Comparison of ENCODE assay signal across 8 mouse cellular contexts in the genomic region with DNA sequence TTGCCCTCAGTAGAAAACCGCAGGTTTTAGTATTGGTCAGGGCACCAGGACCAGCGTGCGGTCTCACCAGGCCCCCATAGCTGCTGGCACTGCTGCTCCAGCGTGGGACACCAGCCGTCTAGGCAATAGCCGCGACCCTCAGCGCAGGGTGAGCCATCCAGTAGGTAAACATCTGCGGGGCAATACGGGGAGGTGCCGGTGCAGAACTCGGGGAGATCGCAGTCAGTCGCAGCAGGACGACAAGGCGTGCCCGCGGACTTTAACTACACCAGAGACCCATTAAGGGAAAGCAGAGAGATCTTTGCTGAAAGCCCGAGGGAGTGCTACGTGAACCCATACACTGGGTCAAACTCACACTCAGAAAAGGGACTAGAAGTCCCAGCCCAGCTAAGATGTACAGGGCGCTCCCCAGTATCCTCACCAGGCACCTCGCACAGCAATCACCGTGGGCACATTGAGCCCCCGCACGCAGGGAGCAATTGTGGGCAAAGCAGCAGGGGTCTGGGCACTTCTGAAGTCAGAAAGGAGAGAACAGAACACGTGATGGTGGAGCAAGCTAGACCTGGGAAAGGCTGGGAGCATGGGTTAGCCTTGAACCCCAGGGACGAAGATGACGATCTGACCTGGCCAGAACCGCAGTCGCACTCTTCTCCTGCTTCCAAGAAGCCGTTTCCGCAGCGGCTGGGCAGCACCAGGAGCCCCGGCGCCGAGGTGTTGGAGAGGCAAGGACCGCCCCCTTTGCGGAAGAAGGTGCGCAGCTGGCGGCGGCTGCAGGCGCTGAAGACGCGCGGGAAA. TPM values are rescaled to one million over a fixed set of nuclear protein-coding genes. Genes with fewer than 3 reads are reported as not detected.
A peak's percentile ranks its signal among the peaks of the same experiment; 100 is the strongest.
DNase-seq lines count a peak whose midpoint lies in the region; ATAC-seq and TF ChIP-seq lines count a peak whose summit lies in the region.

No protein-coding gene starts in this region.

- H3K4me3 ChIP-seq in lung, postnatal 0 days (ENCODE audit: low read depth, low read length) = 0 out of 2 replicates have a peak overlapping the region, but pooled peaks have one; percentile 17
- peak overlapping the region; percentile 19; the same call in 1 of the 2 replicates for H3K4me3 ChIP-seq in forebrain, embryonic 11.5 days (ENCODE audit: low read depth, low read length)
- peak overlapping the region; percentile 32 for H3K4me3 ChIP-seq in limb, embryonic 14.5 days (replicated peaks; ENCODE audit: low read length)

- no peak for TF ChIP-seq POLR2A in limb, embryonic 14.5 days (IDR thresholded peaks at IDR 0.05; ENCODE audit: borderline replicate concordance, extremely low read depth, insufficient read depth, insufficient read length)

- TF ChIP-seq EP300 in lung, postnatal 0 days (IDR thresholded peaks at IDR 0.05) = no peak

- DNase-seq in lung, postnatal 0 days (ENCODE audit: low spot score) = no peak
- DNase-seq in lung, postnatal 36 days = no peak
- DNase-seq in forebrain, embryonic 11.5 days (ENCODE audit: low spot score) = peak; percentile 64
- DNase-seq in limb, embryonic 14.5 days (ENCODE audit: low spot score) = no peak
- peak; percentile 40 for DNase-seq in testis, postnatal 10 days (ENCODE audit: low spot score)
- no peak for DNase-seq in ovary, postnatal 36 days (ENCODE audit: low spot score)
- DNase-seq in right cerebral cortex, adult 18-20 months = no peak
- no peak for DNase-seq in gastrocnemius, adult 8-10 months (ENCODE audit: low spot score in 2 of 2)

- H3K4me2 ChIP-seq in lung, postnatal 0 days (replicated peaks; ENCODE audit: low read depth, low read length) = peak overlapping the region; percentile 33
- H3K4me2 ChIP-seq in forebrain, embryonic 11.5 days (ENCODE audit: low read depth, low read length, severe bottlenecking) = peak overlapping the region; percentile 44
- H3K4me2 ChIP-seq in limb, embryonic 14.5 days (replicated peaks; ENCODE audit: low read depth, low read length, severe bottlenecking) = peak overlapping the region; percentile 48

- H3K4me1 ChIP-seq in lung, postnatal 0 days (ENCODE audit: insufficient read depth, low read depth, low read length) = peaks cover 8% of the 10 kb centered on the region; the same call in 1 of the 2 replicates
- peaks cover 12% of the 10 kb centered on the region; the same call in 1 of the 2 replicates for H3K4me1 ChIP-seq in forebrain, embryonic 11.5 days (replicated peaks; ENCODE audit: control insufficient read depth, insufficient read depth, low read length)
- peaks cover 29% of the 10 kb centered on the region for H3K4me1 ChIP-seq in limb, embryonic 14.5 days (ENCODE audit: control insufficient read depth, insufficient read depth, low read length)

- no peak for TF ChIP-seq CTCF in lung, postnatal 0 days (IDR thresholded peaks at IDR 0.05)

- ATAC-seq in lung, postnatal 0 days = no peak
- no peak for ATAC-seq in forebrain, embryonic 11.5 days (replicated peaks; ENCODE audit: low FRiP score)
- no peak for ATAC-seq in limb, embryonic 14.5 days (ENCODE audit: low FRiP score, low read depth)

- WGBS in lung, postnatal 0 days = 2% methylated on average over 45 of the region's 45 CpGs
- WGBS in forebrain, embryonic 11.5 days = 1% methylated on average over 45 of the region's 45 CpGs
- 2% methylated on average over 45 of the region's 45 CpGs for WGBS in limb, embryonic 14.5 days

- H3K36me3 ChIP-seq in lung, postnatal 0 days (ENCODE audit: insufficient read depth, low read length) = no peaks in the 10 kb centered on the region
- no peaks in the 10 kb centered on the region for H3K36me3 ChIP-seq in forebrain, embryonic 11.5 days (ENCODE audit: control insufficient read depth, insufficient read depth, low read length)
- no peaks in the 10 kb centered on the region for H3K36me3 ChIP-seq in limb, embryonic 14.5 days (ENCODE audit: control insufficient read depth, insufficient read depth, low read length)

- H3K9ac ChIP-seq in lung, postnatal 0 days (replicated peaks; ENCODE audit: low read depth) = no peak overlapping the region
- no peak overlapping the region for H3K9ac ChIP-seq in forebrain, embryonic 11.5 days (ENCODE audit: low read length)
- H3K9ac ChIP-seq in limb, embryonic 14.5 days (ENCODE audit: low read depth, low read length, severe bottlenecking) = peak overlapping the region; percentile 36

- H3K9me3 ChIP-seq in lung, postnatal 0 days (ENCODE audit: low read length) = no peaks in the 10 kb centered on the region
- H3K9me3 ChIP-seq in forebrain, embryonic 11.5 days (ENCODE audit: control insufficient read depth, low read length) = no peaks in the 10 kb centered on the region
- no peaks in the 10 kb centered on the region for H3K9me3 ChIP-seq in limb, embryonic 14.5 days (ENCODE audit: control insufficient read depth, low read length)

- H3K27ac ChIP-seq in lung, postnatal 0 days (ENCODE audit: low read length) = no peak overlapping the region
- no peak overlapping the region for H3K27ac ChIP-seq in forebrain, embryonic 11.5 days (ENCODE audit: low read depth, low read length)
- no peak overlapping the region for H3K27ac ChIP-seq in limb, embryonic 14.5 days (replicated peaks; ENCODE audit: low read depth, low read length)

- H3K27me3 ChIP-seq in lung, postnatal 0 days (replicated peaks; ENCODE audit: insufficient read depth, low read length) = peaks cover 34% of the 10 kb centered on the region
- H3K27me3 ChIP-seq in forebrain, embryonic 11.5 days (ENCODE audit: control insufficient read depth, insufficient read depth, low read length) = peaks cover 41% of the 10 kb centered on the region
- peaks cover 42% of the 10 kb centered on the region for H3K27me3 ChIP-seq in limb, embryonic 14.5 days (ENCODE audit: control insufficient read depth, insufficient read depth, low read length)

RNA-seq across cellular contexts. Expression of a gene that starts 9.6 kb away (rescaled TPM):
- 3.2 and 3.5 TPM in 2 replicates for polyA plus RNA-seq in lung, postnatal 0 days (2015; fragmentation: Nextera tagmentation; extraction: Ambion mirVana)
- 0.36 and 0.95 TPM in 2 replicates for polyA plus RNA-seq in forebrain, embryonic 11.5 days (2014; fragmentation: Nextera tagmentation; extraction: Ambion mirVana)
- polyA plus RNA-seq in limb, embryonic 14.5 days (2012; rRNA removed) = 104 and 121 TPM in 2 replicates
- 30.7 and 33.8 TPM in 2 replicates for polyA plus RNA-seq in limb, embryonic 14.5 days (2014; fragmentation: Nextera tagmentation; extraction: Ambion mirVana)
- total RNA-seq in gastrocnemius, adult 8-10 months (2022) = 1 to 10 TPM in 3 of 4 experiments, under 1 TPM in 1; 0.82 to 1.8 (median 1.3) TPM

RNA-seq across cellular contexts. Expression of a gene that starts 11.2 kb away (rescaled TPM):
- 1.2 and 1.4 TPM in 2 replicates for polyA plus RNA-seq in lung, postnatal 0 days (2015; fragmentation: Nextera tagmentation; extraction: Ambion mirVana)
- 3.4 and 4.0 TPM in 2 replicates for polyA plus RNA-seq in forebrain, embryonic 11.5 days (2014; fragmentation: Nextera tagmentation; extraction: Ambion mirVana)
- polyA plus RNA-seq in limb, embryonic 14.5 days (2012; rRNA removed) = 56.1 and 72.8 TPM in 2 replicates
- 33.3 and 38.6 TPM in 2 replicates for polyA plus RNA-seq in limb, embryonic 14.5 days (2014; fragmentation: Nextera tagmentation; extraction: Ambion mirVana)
- total RNA-seq in gastrocnemius, adult 8-10 months (2022) = 1 to 10 TPM in 3 of 4 experiments, under 1 TPM in 1; 0.92 to 1.7 (median 1.3) TPM

RNA-seq across cellular contexts. Expression of a gene that starts 32.5 kb away (rescaled TPM):
- 1.1 TPM in 2 replicates for polyA plus RNA-seq in lung, postnatal 0 days (2015; fragmentation: Nextera tagmentation; extraction: Ambion mirVana)
- polyA plus RNA-seq in forebrain, embryonic 11.5 days (2014; fragmentation: Nextera tagmentation; extraction: Ambion mirVana) = 0.13 and 0.36 TPM in 2 replicates
- polyA plus RNA-seq in limb, embryonic 14.5 days (2012; rRNA removed) = 0.87 and 1.2 TPM in 2 replicates
- 0.51 and 0.94 TPM in 2 replicates for polyA plus RNA-seq in limb, embryonic 14.5 days (2014; fragmentation: Nextera tagmentation; extraction: Ambion mirVana)
- total RNA-seq in gastrocnemius, adult 8-10 months (2022) = under 1 TPM; 0.19 to 0.72 (median 0.47) TPM

Comparison
In these comparisons a context has a peak if more than half of its experiments do, and no peak if none do; other contexts are left out.
1. DNase-seq: peak in forebrain, embryonic 11.5 days (single experiment) and testis, postnatal 10 days (single experiment); none in lung, postnatal 0 days (single experiment), lung, postnatal 36 days (single experiment), limb, embryonic 14.5 days (single experiment), ovary, postnatal 36 days (single experiment), right cerebral cortex, adult 18-20 months (single experiment) and gastrocnemius, adult 8-10 months (0 of 2).
2. Peak in every context shown above with its lines, with median percentiles within 50 percentile points of each other: H3K4me2 ChIP-seq and H3K4me3 ChIP-seq.